Mouse (Mus musculus) olfactory bulb, adult 2 months (tissue): ENCODE data around the gene Rasgef1b.

Source experiments
- CTCF ChIP-seq: fragments of 200-500 bp; IDR thresholded peaks from 2 replicates; pipeline ENCODE4 v1.5.1; 2012; ENCODE audit warnings: low read depth, mild to moderate bottlenecking, low read length, moderate library complexity; ENCODE audit not compliant: insufficient read depth
- POLR2A ChIP-seq: fragments of 200-500 bp; IDR thresholded peaks from 2 replicates; pipeline ENCODE4 v1.6.1; 2012; ENCODE audit warnings: mild to moderate bottlenecking, low read depth, low read length, moderate library complexity; ENCODE audit not compliant: insufficient read depth

- TF ChIP-seq CTCF (no peak), POLR2A (no peak)
Measured at GRCm38 (mm10) chr5:99444777-99445176, 284.1 kb downstream of the Rasgef1b start.
